Mouse (Mus musculus) thymus, adult 18-20 months (tissue): ENCODE data around the gene Ccser2.
"Not testable (repeated sequence)": the region's sequence is repeated elsewhere in the genome, so short reads cannot be mapped to it uniquely, and the experiment has no call there.

Experiments used
- DNase-seq, 2 experiments: peaks; one replicate each; pipeline ENCODE4 v3.0.0; 2022; ENCODE audit warnings: mixed read lengths in 2 of 2

Gene Ccser2

GRCm38 (mm10) chr14:36968628-36969147, at the start of gene Ccser2:
TSS of gene Ccser2 (minus strand) at chr14:36968777.
- DNase-seq: peak; percentile 93 to 95

GRCm38 (mm10) chr14:37015894-37016293, 47.3 kb upstream of the Ccser2 start:
- DNase-seq: no peak

- no peak for DNase-seq
Observed at GRCm38 (mm10) chr14:37013644-37014043, 45.1 kb upstream of the Ccser2 start.

GRCm38 (mm10) chr14:37009686-37010085, 41.1 kb upstream of the Ccser2 start:
- no peak for DNase-seq

- no peak for DNase-seq
Observed at GRCm38 (mm10) chr14:37006489-37006888, 37.9 kb upstream of the Ccser2 start.

GRCm38 (mm10) chr14:37005865-37006264, 37.3 kb upstream of the Ccser2 start:
- DNase-seq: no peak

- no peak for DNase-seq
Observed at GRCm38 (mm10) chr14:37003431-37004095, 35.0 kb upstream of the Ccser2 start.

- no peak for DNase-seq
Observed at GRCm38 (mm10) chr14:37002852-37003251, 34.3 kb upstream of the Ccser2 start.

GRCm38 (mm10) chr14:37000780-37001179, 32.2 kb upstream of the Ccser2 start:
- not testable (repeated sequence) for DNase-seq

- DNase-seq: no peak
Observed at GRCm38 (mm10) chr14:36989784-36990183, 21.2 kb upstream of the Ccser2 start.

- DNase-seq: no peak
Observed at GRCm38 (mm10) chr14:36985693-36986092, 17.1 kb upstream of the Ccser2 start.

GRCm38 (mm10) chr14:36975019-36975418, 6.4 kb upstream of the Ccser2 start:
- DNase-seq: no peak

GRCm38 (mm10) chr14:36971211-36971610, 2.6 kb upstream of the Ccser2 start:
- no peak for DNase-seq

GRCm38 (mm10) chr14:36969861-36970420, 1.4 kb upstream of the Ccser2 start:
- DNase-seq: no peak

- peak; percentile 55 to 66 for DNase-seq
Observed at GRCm38 (mm10) chr14:36968076-36968627, 425 bp downstream of the Ccser2 start.

- DNase-seq: no peak
Observed at GRCm38 (mm10) chr14:36965421-36965820, 3.2 kb downstream of the Ccser2 start.

- no peak for DNase-seq
Observed at GRCm38 (mm10) chr14:36962477-36962876, 6.1 kb downstream of the Ccser2 start.

GRCm38 (mm10) chr14:36957719-36958118, 10.9 kb downstream of the Ccser2 start:
- DNase-seq: no peak

- no peak for DNase-seq
Observed at GRCm38 (mm10) chr14:36957261-36957660, 11.3 kb downstream of the Ccser2 start.

GRCm38 (mm10) chr14:36956717-36957116, 11.9 kb downstream of the Ccser2 start:
- no peak for DNase-seq

GRCm38 (mm10) chr14:36952687-36953426, 15.7 kb downstream of the Ccser2 start:
- DNase-seq: no peak

- no peak for DNase-seq
Observed at GRCm38 (mm10) chr14:36952142-36952541, 16.4 kb downstream of the Ccser2 start.

GRCm38 (mm10) chr14:36942716-36943115, 25.9 kb downstream of the Ccser2 start:
- no peak for DNase-seq
